Mouse (Mus musculus): ENCODE measurements around the gene Rilp. TPM values are rescaled to one million over a fixed set of nuclear protein-coding genes. Genes with fewer than 3 reads are reported as not detected.
A peak's percentile ranks its signal among the peaks of the same experiment; 100 is the strongest.

Rilp gene
- polyA plus RNA-seq, 1 experiment from 2014 or later = 0.56 TPM

DNA sequence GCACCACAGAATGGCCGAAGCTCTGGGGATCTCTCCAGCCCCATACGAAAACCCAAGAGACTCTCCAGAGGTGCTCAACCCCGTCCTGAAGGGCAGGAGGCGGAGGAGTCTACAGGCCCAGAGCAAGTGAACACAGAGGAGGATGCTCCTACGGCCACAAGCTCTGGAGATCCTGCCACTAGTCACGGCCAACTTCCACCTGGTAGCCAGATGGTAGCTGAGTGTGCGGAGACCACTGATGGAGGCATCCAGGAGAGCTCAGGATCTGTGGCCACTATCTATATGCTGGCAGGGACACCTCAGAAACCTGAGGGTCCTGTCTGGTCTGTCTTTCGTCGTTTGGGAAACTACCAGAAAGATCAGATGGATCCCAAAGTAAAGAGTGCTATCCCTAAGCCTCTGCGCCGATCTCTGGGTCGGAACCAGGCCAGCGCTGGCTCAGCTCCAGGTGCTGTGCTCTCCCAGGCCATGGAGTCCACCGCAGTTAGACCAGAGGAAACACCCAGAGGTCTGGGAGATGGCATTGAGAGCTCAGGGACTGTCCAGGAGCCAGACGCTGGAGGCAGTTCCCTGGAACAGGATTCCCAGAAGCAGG, 15.7 kb downstream of the Rilp start:
- Histone ChIP-seq H3K36me3 (ENCODE audit: control insufficient read depth, insufficient read depth, low read length) (no peaks in the 10 kb centered on the region), H3K9me3 (ENCODE audit: control insufficient read depth, low read length) (no peaks in the 10 kb centered on the region), H3K4me2 (ENCODE audit: low read depth) (no peak overlapping the region), H3K9ac (ENCODE audit: low read length) (no peak overlapping the region), H3K27ac (ENCODE audit: low read depth, low read length) (no peak overlapping the region), H3K4me3 (ENCODE audit: low read depth, low read length) (no peak overlapping the region), H3K4me1 (ENCODE audit: control insufficient read depth, insufficient read depth, low read length) (no peaks in the 10 kb centered on the region), H3K27me3 (ENCODE audit: control insufficient read depth, insufficient read depth, low read length) (no peaks in the 10 kb centered on the region)
- DNase-seq (ENCODE audit: low spot score) (no peak), ATAC-seq (ENCODE audit: insufficient read depth, low FRiP score, low TSS enrichment) (no peak)
- WGBS = 81% methylated on average over 15 of the region's 15 CpGs

DNA sequence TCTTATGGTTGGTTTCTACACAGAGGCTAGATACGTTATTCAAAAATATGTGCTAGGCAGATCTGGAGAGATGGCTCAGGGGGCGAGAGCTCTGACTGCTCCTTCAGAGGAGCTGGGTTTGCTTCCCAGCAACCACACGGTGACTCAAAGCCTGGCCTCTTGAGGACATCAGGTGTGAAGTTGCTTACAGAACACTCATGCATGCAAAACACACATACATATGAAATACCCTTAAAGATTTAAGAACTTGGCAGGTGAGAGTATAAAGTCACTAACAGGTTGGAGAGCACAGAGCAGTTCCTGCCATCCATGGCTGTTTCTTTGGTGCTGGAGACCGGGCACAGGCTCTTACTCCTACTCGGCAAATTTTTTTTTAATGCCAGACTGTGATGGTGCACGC, 17.0 kb downstream of the Rilp start:
- no peak overlapping the region for H3K27ac ChIP-seq (ENCODE audit: low read depth, low read length)
- WGBS = 86% methylated on average over 6 of the region's 6 CpGs

GRCm38 (mm10) chr11:75529771-75530170, 19.9 kb downstream of the Rilp start:
- DNase-seq (ENCODE audit: low spot score) (no peak), ATAC-seq (ENCODE audit: insufficient read depth, low FRiP score, low TSS enrichment) (no peak)
- Histone ChIP-seq H3K4me2 (ENCODE audit: low read depth) (no peak overlapping the region), H3K9ac (ENCODE audit: low read length) (no peak overlapping the region), H3K4me1 (ENCODE audit: control insufficient read depth, insufficient read depth, low read length) (peaks cover 5% of the 10 kb centered on the region; the same call in 1 of the 2 replicates), H3K9me3 (ENCODE audit: control insufficient read depth, low read length) (no peaks in the 10 kb centered on the region), H3K4me3 (ENCODE audit: low read depth, low read length) (no peak overlapping the region), H3K27me3 (ENCODE audit: control insufficient read depth, insufficient read depth, low read length) (no peaks in the 10 kb centered on the region), H3K27ac (ENCODE audit: low read depth, low read length) (no peak overlapping the region), H3K36me3 (ENCODE audit: control insufficient read depth, insufficient read depth, low read length) (no peaks in the 10 kb centered on the region)
- WGBS = 56% methylated on average over 4 of the region's 4 CpGs

More for the DNA sequence above, 17.0 kb downstream of the Rilp start:
- no peak overlapping the region for H3K4me2 ChIP-seq (ENCODE audit: low read depth)
- H3K4me1 ChIP-seq (ENCODE audit: control insufficient read depth, insufficient read depth, low read length) = no peaks in the 10 kb centered on the region
- H3K36me3 ChIP-seq (ENCODE audit: control insufficient read depth, insufficient read depth, low read length) = no peaks in the 10 kb centered on the region
- ATAC-seq (ENCODE audit: insufficient read depth, low FRiP score, low TSS enrichment) (no peak), DNase-seq (ENCODE audit: low spot score) (no peak)
- H3K9me3 ChIP-seq (ENCODE audit: control insufficient read depth, low read length) = no peaks in the 10 kb centered on the region
- no peak overlapping the region for H3K9ac ChIP-seq (ENCODE audit: low read length)
- H3K27me3 ChIP-seq (ENCODE audit: control insufficient read depth, insufficient read depth, low read length) = no peaks in the 10 kb centered on the region
- no peak overlapping the region for H3K4me3 ChIP-seq (ENCODE audit: low read depth, low read length)

DNA sequence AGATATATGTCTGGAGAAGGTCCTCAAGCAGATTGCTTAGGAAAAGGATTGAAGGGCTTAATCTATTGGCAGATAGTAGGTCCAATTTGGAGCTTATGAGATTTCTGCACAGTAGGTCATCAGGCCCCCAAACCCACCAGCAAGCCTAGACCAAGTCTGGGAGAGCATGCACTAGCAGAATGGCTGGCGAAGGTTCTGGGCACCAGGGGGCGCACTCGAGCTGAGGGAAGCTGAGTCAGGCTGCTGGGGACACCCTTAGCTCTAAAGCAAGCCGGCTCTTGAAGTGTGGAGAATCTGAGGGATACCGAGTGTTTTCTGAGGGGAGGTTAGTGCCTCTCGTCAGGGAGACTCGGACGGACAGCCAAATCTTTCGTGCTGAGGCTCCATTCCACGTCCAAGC, 20.4 kb downstream of the Rilp start:
- 0 out of 2 replicates have a peak, but pooled peaks have one; percentile 37 for ATAC-seq (ENCODE audit: insufficient read depth, low FRiP score, low TSS enrichment)
- peak overlapping the region; percentile 92; the same call in 1 of the 2 replicates for H3K27ac ChIP-seq (ENCODE audit: low read depth, low read length)

GRCm38 (mm10) chr11:75530845-75531373, 21.0 kb downstream of the Rilp start:
- DNase-seq (ENCODE audit: low spot score) (no peak), ATAC-seq (ENCODE audit: insufficient read depth, low FRiP score, low TSS enrichment) (peak; percentile 41)
- Histone ChIP-seq H3K9me3 (ENCODE audit: control insufficient read depth, low read length) (no peaks in the 10 kb centered on the region), H3K4me3 (ENCODE audit: low read depth, low read length) (peak overlapping the region; percentile 80), H3K4me2 (ENCODE audit: low read depth) (peak overlapping the region; percentile 100), H3K4me1 (ENCODE audit: control insufficient read depth, insufficient read depth, low read length) (peaks cover 9% of the 10 kb centered on the region; the same call in 1 of the 2 replicates), H3K9ac (ENCODE audit: low read length) (peak overlapping the region; percentile 97), H3K27ac (ENCODE audit: low read depth, low read length) (peak overlapping the region; percentile 92), H3K27me3 (ENCODE audit: control insufficient read depth, insufficient read depth, low read length) (no peaks in the 10 kb centered on the region), H3K36me3 (ENCODE audit: control insufficient read depth, insufficient read depth, low read length) (no peaks in the 10 kb centered on the region)
- WGBS = under 1% methylated on average over 31 of the region's 31 CpGs

More for the DNA sequence above, 20.4 kb downstream of the Rilp start:
- peak overlapping the region; percentile 97 for H3K9ac ChIP-seq (ENCODE audit: low read length)
- H3K36me3 ChIP-seq (ENCODE audit: control insufficient read depth, insufficient read depth, low read length) = no peaks in the 10 kb centered on the region
- H3K4me1 ChIP-seq (ENCODE audit: control insufficient read depth, insufficient read depth, low read length) = peaks cover 5% of the 10 kb centered on the region; the same call in 1 of the 2 replicates
- H3K27me3 ChIP-seq (ENCODE audit: control insufficient read depth, insufficient read depth, low read length) = no peaks in the 10 kb centered on the region
- no peaks in the 10 kb centered on the region for H3K9me3 ChIP-seq (ENCODE audit: control insufficient read depth, low read length)
- under 1% methylated on average over 10 of the region's 10 CpGs for WGBS
- DNase-seq (ENCODE audit: low spot score) = peak; percentile 96
- H3K4me3 ChIP-seq (ENCODE audit: low read depth, low read length) = peak overlapping the region; percentile 80
- H3K4me2 ChIP-seq (ENCODE audit: low read depth) = peak overlapping the region; percentile 100

DNA sequence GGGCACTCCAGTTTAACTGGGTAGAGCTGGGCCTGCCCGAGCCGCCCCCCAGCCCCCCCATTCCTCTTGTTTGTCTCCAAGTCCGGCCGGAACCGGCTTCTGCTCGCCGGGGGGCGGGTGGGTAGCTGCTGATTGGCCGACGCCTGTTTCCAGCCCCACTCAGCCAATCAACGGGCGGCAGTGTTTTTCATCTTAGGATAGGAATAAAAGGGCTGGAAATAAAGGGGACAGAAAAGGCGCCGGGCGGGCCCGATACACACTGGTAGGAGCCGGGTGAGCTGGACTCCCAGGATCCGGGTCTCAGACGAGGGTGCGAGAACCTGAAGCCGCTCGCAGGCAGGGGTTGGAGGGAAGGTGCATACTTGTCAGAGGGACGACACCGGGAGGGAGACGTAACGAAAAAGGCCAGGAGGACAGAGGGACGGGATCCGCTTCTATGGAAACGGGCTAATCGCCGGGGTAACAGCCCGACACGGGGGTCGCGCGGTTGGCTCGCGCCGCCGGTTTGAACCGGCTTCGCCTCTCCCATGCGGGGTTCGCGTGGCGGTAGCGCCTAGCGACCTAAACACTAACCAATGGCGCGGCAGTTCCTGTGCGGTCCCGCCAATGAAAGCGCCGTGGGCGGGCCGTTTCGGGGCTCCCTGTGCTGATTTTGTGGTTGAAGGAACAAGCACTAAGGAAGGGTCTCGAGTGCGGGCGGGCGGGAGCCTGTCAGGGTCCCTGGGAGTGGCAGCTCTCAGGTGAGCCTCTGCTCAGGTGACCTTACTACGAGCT, 21.8 kb downstream of the Rilp start, which contains the start of gene Slc43a2:
Gene Slc43a2 (plus strand): TSS at position 226 of the 774 bp plus-strand sequence.
- Histone ChIP-seq H3K4me1 (ENCODE audit: control insufficient read depth, insufficient read depth, low read length) (peaks cover 9% of the 10 kb centered on the region; the same call in 1 of the 2 replicates), H3K9me3 (ENCODE audit: control insufficient read depth, low read length) (no peaks in the 10 kb centered on the region), H3K9ac (ENCODE audit: low read length) (peak within 1 kb of the TSS; percentile 97), H3K36me3 (ENCODE audit: control insufficient read depth, insufficient read depth, low read length) (no peaks in the 10 kb centered on the region), H3K27me3 (ENCODE audit: control insufficient read depth, insufficient read depth, low read length) (no peaks in the 10 kb centered on the region), H3K4me2 (ENCODE audit: low read depth) (peak within 1 kb of the TSS; percentile 100), H3K4me3 (ENCODE audit: low read depth, low read length) (peak within 1 kb of the TSS; percentile 80), H3K27ac (ENCODE audit: low read depth, low read length) (peak within 1 kb of the TSS; percentile 92)
- DNase-seq (ENCODE audit: low spot score) (peak; percentile 98), ATAC-seq (ENCODE audit: insufficient read depth, low FRiP score, low TSS enrichment) (peak; percentile 94)
- under 1% methylated on average over 62 of the region's 62 CpGs for WGBS

- no peaks in the 10 kb centered on the region for H3K27me3 ChIP-seq (ENCODE audit: control insufficient read depth, insufficient read depth, low read length)
- H3K4me1 ChIP-seq (ENCODE audit: control insufficient read depth, insufficient read depth, low read length) = peaks cover 9% of the 10 kb centered on the region; the same call in 1 of the 2 replicates
- DNase-seq (ENCODE audit: low spot score) (no peak), ATAC-seq (ENCODE audit: insufficient read depth, low FRiP score, low TSS enrichment) (no peak)
- peak overlapping the region; percentile 92 for H3K27ac ChIP-seq (ENCODE audit: low read depth, low read length)
- H3K9me3 ChIP-seq (ENCODE audit: control insufficient read depth, low read length) = no peaks in the 10 kb centered on the region
- H3K36me3 ChIP-seq (ENCODE audit: control insufficient read depth, insufficient read depth, low read length) = no peaks in the 10 kb centered on the region
- H3K9ac ChIP-seq (ENCODE audit: low read length) = peak overlapping the region; percentile 97
- peak overlapping the region; percentile 80 for H3K4me3 ChIP-seq (ENCODE audit: low read depth, low read length)
- 15% methylated on average over 38 of the region's 38 CpGs for WGBS
- peak overlapping the region; percentile 100 for H3K4me2 ChIP-seq (ENCODE audit: low read depth)
These were observed 22.7 kb downstream of the Rilp start for GRCm38 (mm10) chr11:75532340-75533277.
